Mouse (Mus musculus): Measurements from ENCODE around the gene Sirpb1a. TPM values are rescaled to one million over a fixed set of nuclear protein-coding genes. Genes with fewer than 3 reads are reported as not detected.

Gene Sirpb1a
- total and polyA plus RNA-seq, 3 experiments: not detected

GRCm38 (mm10) chr3:15332063-15332462 is 94.3 kb downstream of the Sirpb1a start, which contains the start of gene Gm9733:
Gm9733 (minus strand) TSS chr3:15332302.
- in situ Hi-C loops (cut with MboI; ENCODE audit: low pct_ligation_motif_present, low pct_unique_long_range_greater_than_20kb, low sequenced_read_pairs) (no loop called here), dilution Hi-C loops (cut with MboI; ENCODE audit: extremely low pct_ligation_motif_present, extremely low pct_unique_long_range_greater_than_20kb, low sequenced_read_pairs) (no loop called here)
- no peaks in the 10 kb centered on the region for H3K79me2 ChIP-seq (replicated peaks; ENCODE audit: control insufficient read depth, extremely low read depth, insufficient read depth, poor library complexity, severe bottlenecking)
- no peaks in the 10 kb centered on the region for H3K36me3 ChIP-seq (replicated peaks in 1 of 2; ENCODE audit: control insufficient read depth in 1 of 2, insufficient read depth in 1 of 2, low read length in 1 of 2)
- H3K9ac ChIP-seq (ENCODE audit: insufficient read depth, low read depth): no peak within 1 kb of the TSS
- TF ChIP-seq NRF1 (IDR thresholded peaks at IDR 0.05; ENCODE audit: low read depth, low read length) (no peak), ETS1 (conservative IDR thresholded peaks at IDR 0.05; ENCODE audit: low read depth, low read length) (no peak), UBTF (IDR thresholded peaks at IDR 0.05; ENCODE audit: low read depth, low read length) (no peak), ELF1 (IDR thresholded peaks at IDR 0.05; ENCODE audit: low read depth, low read length) (no peak), BHLHE40 (IDR thresholded peaks at IDR 0.05; ENCODE audit: low read depth, low read length) (no peak), E2F4 (IDR thresholded peaks at IDR 0.05; ENCODE audit: insufficient replicate concordance, low read depth, low read length) (no peak), HCFC1 (IDR thresholded peaks at IDR 0.05; ENCODE audit: low read depth, low read length) (no peak), KAT2A (IDR thresholded peaks at IDR 0.05; ENCODE audit: insufficient replicate concordance, low read length) (no peak), MEF2A (IDR thresholded peaks at IDR 0.05; ENCODE audit: borderline replicate concordance, low read depth, low read length) (no peak), ZMIZ1 (IDR thresholded peaks at IDR 0.05; ENCODE audit: low read depth, low read length) (no peak), CHD2 (IDR thresholded peaks at IDR 0.05; ENCODE audit: low read length) (no peak), SIN3A (IDR thresholded peaks at IDR 0.05; ENCODE audit: low read length) (no peak), POLR2AphosphoS2 (IDR thresholded peaks at IDR 0.05; ENCODE audit: low read depth, low read length) (no peak), JUN (IDR thresholded peaks at IDR 0.05; ENCODE audit: insufficient read depth, low read depth, low read length) (no peak), NELFE (IDR thresholded peaks at IDR 0.05; ENCODE audit: low read depth, low read length) (no peak), MYC (IDR thresholded peaks at IDR 0.05; ENCODE audit: low read depth, low read length) (no peak), MAFK (IDR thresholded peaks at IDR 0.05; ENCODE audit: insufficient replicate concordance, low read length) (no peak)
- H3K4me2 ChIP-seq (ENCODE audit: insufficient read depth, low read depth, poor library complexity, severe bottlenecking): no peak within 1 kb of the TSS
- no peak for DNase-seq (ENCODE audit: extremely low read depth)
- H3K9me3 ChIP-seq (replicated peaks; ENCODE audit: low read length): no peaks in the 10 kb centered on the region
- H3K4me3 ChIP-seq (replicated peaks in 1 of 3; ENCODE audit: low read depth in 2 of 3, low read length in 2 of 3, poor library complexity in 1 of 3): no peak within 1 kb of the TSS
- H3K27me3 ChIP-seq (replicated peaks): no peaks in the 10 kb centered on the region
- H3K4me1 ChIP-seq (ENCODE audit: control insufficient read depth in 1 of 2, insufficient read depth in 2 of 2): no peaks in the 10 kb centered on the region
- H3K27ac ChIP-seq (ENCODE audit: insufficient read depth, low read depth): no peak within 1 kb of the TSS

DNA sequence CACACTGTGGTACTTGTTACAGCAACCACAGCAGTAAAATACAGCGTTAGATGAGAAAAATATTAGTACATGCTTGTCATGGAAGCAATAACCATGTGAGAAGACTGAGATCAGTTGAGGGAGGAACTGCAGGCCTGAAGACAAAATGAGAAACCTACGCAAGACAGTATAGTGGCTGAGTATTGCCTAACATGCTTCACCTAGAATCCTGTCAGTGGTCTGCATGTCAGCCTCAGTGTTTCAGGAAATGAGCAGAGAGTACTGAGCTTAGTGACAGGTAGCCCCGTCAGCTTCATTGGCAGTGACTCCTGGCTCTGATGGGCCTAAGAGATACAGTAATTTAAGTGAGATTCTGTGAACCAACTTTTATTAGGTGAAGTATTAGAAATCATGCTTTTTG is 94.8 kb downstream of the Sirpb1a start:
- Histone ChIP-seq H3K27ac (ENCODE audit: insufficient read depth, low read depth) (no peak overlapping the region), H3K4me1 (ENCODE audit: control insufficient read depth in 1 of 2, insufficient read depth in 2 of 2) (no peaks in the 10 kb centered on the region), H3K79me2 (replicated peaks; ENCODE audit: control insufficient read depth, extremely low read depth, insufficient read depth, poor library complexity, severe bottlenecking) (no peaks in the 10 kb centered on the region), H3K4me2 (ENCODE audit: insufficient read depth, low read depth, poor library complexity, severe bottlenecking) (no peak overlapping the region), H3K36me3 (replicated peaks in 1 of 2; ENCODE audit: control insufficient read depth in 1 of 2, insufficient read depth in 1 of 2, low read length in 1 of 2) (no peaks in the 10 kb centered on the region), H3K9ac (ENCODE audit: insufficient read depth, low read depth) (no peak overlapping the region), H3K4me3 (replicated peaks in 1 of 3; ENCODE audit: low read depth in 2 of 3, low read length in 2 of 3, poor library complexity in 1 of 3) (no peak overlapping the region), H3K27me3 (replicated peaks) (no peaks in the 10 kb centered on the region), H3K9me3 (replicated peaks; ENCODE audit: low read length) (no peaks in the 10 kb centered on the region)
- in situ Hi-C loops (cut with MboI; ENCODE audit: low pct_ligation_motif_present, low pct_unique_long_range_greater_than_20kb, low sequenced_read_pairs): no loop called here
- dilution Hi-C loops (cut with MboI; ENCODE audit: extremely low pct_ligation_motif_present, extremely low pct_unique_long_range_greater_than_20kb, low sequenced_read_pairs): no loop called here
- no peak for TF ChIP-seq MXI1 (IDR thresholded peaks at IDR 0.05; ENCODE audit: low read depth, low read length)
- TF ChIP-seq IRF4 (IDR thresholded peaks at IDR 0.05; ENCODE audit: low read depth, low read length): no peak
- no peak for TF ChIP-seq RAD21 (IDR thresholded peaks at IDR 0.05; ENCODE audit: low read depth, low read length)
- no peak for TF ChIP-seq ETS1 (conservative IDR thresholded peaks at IDR 0.05; ENCODE audit: low read depth, low read length)
- no peak for TF ChIP-seq SIN3A (IDR thresholded peaks at IDR 0.05; ENCODE audit: low read length)
- TF ChIP-seq NELFE (IDR thresholded peaks at IDR 0.05; ENCODE audit: low read depth, low read length): no peak
- no peak for TF ChIP-seq TCF12 (IDR thresholded peaks at IDR 0.05; ENCODE audit: low read depth, low read length)
- no peak for TF ChIP-seq PAX5 (IDR thresholded peaks at IDR 0.05; ENCODE audit: low read length)
- no peak for TF ChIP-seq USF2 (conservative IDR thresholded peaks at IDR 0.05; ENCODE audit: low read depth, low read length)
- no peak for TF ChIP-seq TBP (conservative IDR thresholded peaks at IDR 0.05; ENCODE audit: low read depth, low read length)
- TF ChIP-seq MAFK (IDR thresholded peaks at IDR 0.05; ENCODE audit: insufficient replicate concordance, low read length): no peak
- no peak for TF ChIP-seq MYC (IDR thresholded peaks at IDR 0.05; ENCODE audit: low read depth, low read length)
- no peak for TF ChIP-seq E2F4 (IDR thresholded peaks at IDR 0.05; ENCODE audit: insufficient replicate concordance, low read depth, low read length)
- TF ChIP-seq USF1 (IDR thresholded peaks at IDR 0.05; ENCODE audit: low read depth, low read length): no peak
- no peak for TF ChIP-seq RCOR1 (conservative IDR thresholded peaks at IDR 0.05; ENCODE audit: low read depth, low read length)
- TF ChIP-seq GABPA (IDR thresholded peaks at IDR 0.05; ENCODE audit: insufficient replicate concordance, low read depth, low read length): no peak
- TF ChIP-seq MAX (IDR thresholded peaks at IDR 0.05; ENCODE audit: low read length): no peak
- no peak for TF ChIP-seq JUN (IDR thresholded peaks at IDR 0.05; ENCODE audit: insufficient read depth, low read depth, low read length)
- DNase-seq (ENCODE audit: extremely low read depth): no peak
